Mouse (Mus musculus): Measurements from ENCODE around the gene Focad.
"Not testable (repeated sequence)": the region's sequence is repeated elsewhere in the genome, so short reads cannot be mapped to it uniquely, and the experiment has no call there.

The Focad gene

DNA sequence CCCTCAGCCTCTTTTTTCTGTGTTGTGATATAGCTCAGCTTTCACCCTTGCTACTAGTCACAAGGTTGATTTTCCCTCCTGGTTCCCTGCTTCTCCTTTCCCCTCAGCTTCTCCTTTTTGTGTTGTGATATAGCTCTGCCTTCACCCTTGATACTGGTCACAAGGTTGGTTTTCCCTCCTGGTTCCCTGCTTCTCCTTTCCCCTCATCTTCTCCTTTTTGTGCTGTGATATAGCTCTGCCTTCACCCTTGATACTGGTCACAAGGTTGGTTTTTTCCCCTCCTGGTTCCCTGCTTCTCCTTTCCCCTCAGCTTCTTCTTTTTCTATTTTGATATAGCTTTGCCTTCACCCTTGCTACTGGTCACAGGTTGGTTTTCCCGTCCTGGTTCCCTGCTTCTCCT, 295.6 kb downstream of the Focad start:
- DNase-seq (ENCODE audit: extremely low read depth, insufficient read length, low spot score), result no peak

DNA sequence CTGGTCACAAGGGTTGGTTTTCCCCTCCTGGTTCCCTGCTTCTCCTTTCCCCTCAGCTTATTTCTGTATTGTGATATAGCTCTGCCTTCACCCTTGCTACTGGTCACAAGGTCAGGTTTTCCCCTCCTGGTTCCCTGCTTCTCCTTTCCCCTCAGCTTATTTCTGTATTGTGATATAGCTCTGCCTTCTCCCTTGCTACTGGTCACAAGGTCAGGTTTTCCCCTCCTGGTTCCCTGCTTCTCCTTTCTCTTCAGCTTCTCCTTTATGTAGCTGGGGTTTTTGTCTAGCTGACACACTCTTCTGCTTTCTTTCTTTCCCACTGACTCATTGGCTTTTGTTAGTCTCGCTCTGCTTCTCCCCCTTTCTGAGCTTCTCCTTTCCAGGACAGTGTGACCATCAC, 296.2 kb downstream of the Focad start:
- not testable (repeated sequence) for DNase-seq (ENCODE audit: extremely low read depth, insufficient read length, low spot score)

DNA sequence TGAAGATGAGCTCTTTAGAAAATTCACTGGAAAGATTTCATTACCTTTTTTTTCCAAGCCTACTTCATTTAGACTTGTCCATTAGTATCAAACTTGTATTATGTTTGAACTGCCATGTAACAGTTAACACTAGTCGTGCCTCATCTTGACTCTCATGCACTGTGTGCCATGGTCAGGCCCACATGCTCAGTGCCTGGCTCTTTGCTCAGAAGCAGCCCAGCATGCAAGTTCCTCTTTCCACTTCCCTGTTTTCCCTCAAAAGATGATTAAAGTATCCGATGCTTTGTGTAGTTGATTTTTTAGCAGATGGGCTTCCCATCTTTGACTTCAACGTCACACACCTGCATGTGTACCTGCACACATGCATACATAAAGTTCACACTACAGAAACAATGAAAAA, 301.3 kb downstream of the Focad start:
- DNase-seq (ENCODE audit: extremely low read depth, insufficient read length, low spot score), result no peak

DNA sequence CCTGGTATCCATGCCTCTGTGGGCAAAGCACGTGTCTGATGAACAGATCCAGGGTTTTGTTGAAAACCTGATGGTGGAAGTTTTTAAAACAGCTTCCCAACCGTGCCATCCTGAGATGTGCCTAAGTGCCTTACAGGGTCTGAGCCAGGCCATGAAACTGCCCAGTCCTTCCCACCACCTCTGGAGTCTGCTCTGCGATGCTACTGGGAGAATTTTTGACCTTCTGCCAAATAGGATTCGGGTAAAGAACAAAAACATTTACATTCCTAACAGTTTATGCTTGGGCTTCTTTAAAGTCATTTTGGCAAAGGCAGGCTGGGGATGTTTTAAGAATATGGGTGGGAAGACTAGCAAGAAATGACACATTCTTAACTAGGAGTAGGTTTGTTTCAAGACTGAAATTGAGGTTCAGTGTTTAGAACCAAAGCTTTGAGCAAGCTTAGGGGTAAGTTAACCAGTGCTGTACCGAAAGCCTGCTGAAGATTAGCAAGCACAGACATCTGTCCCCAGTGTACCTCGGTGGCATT, 302.6 kb downstream of the Focad start:
- DNase-seq (ENCODE audit: extremely low read depth, insufficient read length, low spot score), result no peak

DNA sequence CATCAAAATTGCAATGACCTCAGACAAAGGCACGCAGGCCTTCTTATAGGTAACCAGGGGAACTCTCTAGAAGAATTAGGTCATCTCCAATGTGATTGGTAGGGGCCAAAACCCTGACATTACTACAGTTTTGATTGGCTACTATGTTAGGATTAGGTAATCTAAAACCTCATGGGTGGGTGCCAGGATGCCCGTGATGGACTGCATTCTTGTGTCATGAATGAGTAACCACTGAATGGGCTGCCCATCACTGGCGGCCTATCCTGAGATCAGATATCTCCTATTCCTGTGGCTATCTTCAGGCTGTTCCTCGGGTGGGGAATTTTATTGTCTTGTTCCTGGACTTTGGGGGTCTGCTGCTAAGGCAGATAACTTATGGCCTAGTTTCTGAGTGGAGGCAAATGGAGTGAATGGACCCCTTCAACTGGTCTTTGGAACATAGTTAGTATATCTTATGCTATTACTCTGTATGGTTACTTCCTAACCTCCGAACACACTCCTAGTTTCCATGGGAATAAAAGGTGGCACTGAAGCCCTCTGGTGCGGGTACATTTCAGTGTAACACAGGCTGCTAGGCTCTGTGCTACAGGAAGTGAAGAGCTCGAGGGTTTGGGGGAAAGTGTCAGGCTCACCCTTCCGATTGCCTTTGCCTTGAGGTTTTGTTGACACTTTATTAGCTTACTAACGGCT, 306.0 kb downstream of the Focad start:
- peak; percentile 62 for DNase-seq (ENCODE audit: extremely low read depth, insufficient read length, low spot score)

DNA sequence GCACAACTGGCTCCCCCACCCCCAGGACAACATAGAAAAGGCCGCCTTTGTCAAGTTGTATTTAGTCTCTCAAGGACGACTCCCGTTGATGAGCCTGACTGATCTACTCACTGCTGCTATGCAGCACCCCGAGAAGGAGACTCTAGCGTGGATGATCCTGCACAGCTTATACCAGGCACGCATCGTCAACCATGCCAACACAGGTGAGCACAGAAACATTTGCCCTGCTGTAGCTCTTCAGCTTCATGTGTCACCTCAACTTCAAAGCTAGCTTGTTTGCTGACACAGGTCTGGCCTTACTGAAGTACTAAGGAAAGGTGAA, 306.5 kb downstream of the Focad start:
- no peak for DNase-seq (ENCODE audit: extremely low read depth, insufficient read length, low spot score)

DNA sequence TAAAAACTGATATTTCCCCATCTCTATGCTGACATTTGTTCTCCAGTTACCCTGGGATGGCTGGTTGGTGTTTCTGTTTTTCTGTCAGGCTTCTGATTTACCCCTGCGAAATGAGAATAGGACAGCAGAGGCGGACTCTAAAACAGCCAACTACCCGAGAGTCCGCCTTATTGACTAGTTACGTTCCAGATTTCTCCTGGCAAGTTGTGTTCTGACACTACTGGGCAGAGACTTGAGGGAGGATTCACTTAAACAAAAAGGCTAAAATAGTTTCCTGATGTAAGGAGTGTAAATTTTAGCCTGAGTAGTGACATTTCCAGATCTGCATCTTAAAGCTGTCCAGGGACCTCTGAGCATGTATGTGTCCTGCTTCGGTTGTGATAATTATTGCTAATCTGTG, 308.5 kb downstream of the Focad start:
- no peak for DNase-seq (ENCODE audit: extremely low read depth, insufficient read length, low spot score)

DNA sequence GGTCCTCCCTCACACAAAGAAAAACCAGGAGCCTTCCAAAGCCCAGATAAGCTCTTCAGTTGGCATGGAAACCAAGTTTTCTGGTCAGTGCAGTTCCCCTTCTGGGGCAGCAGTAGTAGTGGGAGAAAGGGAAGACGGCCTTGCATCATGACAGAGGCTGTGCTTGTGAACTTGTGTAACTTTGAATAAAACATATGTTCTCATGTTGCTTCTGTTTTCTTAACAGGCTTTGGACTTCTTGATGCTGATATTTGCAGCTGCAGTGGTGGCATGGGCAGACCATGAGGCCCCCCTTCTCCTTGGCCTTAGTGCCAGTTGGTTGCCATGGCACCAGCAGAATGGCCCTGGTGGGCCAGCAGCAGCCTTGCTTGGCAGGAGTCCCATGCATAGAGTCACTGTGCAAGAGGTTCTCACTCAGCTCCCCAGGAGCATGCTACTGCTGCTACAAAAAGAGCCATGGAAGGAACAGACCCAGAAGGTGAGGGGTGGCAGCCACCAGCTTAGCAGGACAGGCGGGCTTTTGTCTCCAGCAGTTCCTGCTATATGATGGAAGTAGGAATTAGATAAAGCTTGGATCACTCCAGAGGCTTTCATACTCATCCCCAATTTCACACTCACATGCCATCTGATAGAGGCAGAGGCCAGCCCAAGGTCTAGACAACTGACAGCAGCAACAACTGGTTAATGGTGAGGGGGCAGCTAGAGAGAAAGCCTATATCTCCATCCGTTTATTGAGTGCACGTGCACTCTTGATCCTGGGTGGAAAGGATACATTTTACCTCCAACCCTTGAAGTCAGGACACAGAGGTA, 312.7 kb downstream of the Focad start:
- no peak for DNase-seq (ENCODE audit: extremely low read depth, insufficient read length, low spot score)

DNA sequence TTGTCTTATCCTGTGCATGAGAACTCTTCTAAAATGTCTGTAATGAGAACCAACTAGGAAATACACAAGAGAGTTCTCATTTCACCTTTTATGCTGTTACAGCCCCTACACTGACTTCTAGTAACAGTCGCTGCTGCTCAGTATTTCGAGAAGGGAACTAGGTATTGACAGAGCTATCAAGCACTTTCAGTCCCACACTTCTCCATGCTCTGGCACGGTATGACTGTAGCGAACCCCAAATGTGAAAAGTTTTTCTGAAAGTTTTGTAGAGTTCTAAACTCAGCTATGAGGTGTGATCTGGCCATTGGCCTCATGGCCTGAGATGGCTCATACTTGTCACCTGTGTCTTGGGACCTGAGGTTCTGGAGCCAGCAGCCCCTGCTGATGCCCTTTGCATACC, 314.9 kb downstream of the Focad start:
- no peak for DNase-seq (ENCODE audit: extremely low read depth, insufficient read length, low spot score)

DNA sequence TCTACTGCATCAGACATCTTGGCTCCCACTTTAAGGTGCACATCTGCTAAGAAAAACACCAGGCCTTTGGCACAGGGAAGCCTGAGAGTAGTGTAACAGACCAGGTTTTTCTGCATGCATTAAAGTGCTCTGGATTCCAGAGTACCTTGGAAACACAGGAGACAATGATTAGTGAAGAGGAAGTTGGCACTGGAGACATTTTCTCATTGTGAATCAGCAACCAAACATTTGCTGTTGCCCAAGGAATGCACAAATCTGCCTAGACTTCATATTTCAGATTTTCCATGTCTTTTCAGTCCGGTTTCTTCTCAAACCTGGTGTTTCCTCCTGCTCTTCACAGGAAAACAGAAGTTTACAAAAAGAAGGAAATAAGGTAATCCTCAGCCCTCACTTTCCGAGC, 317.9 kb downstream of the Focad start:
- DNase-seq (ENCODE audit: extremely low read depth, insufficient read length, low spot score), result peak; percentile 67

DNA sequence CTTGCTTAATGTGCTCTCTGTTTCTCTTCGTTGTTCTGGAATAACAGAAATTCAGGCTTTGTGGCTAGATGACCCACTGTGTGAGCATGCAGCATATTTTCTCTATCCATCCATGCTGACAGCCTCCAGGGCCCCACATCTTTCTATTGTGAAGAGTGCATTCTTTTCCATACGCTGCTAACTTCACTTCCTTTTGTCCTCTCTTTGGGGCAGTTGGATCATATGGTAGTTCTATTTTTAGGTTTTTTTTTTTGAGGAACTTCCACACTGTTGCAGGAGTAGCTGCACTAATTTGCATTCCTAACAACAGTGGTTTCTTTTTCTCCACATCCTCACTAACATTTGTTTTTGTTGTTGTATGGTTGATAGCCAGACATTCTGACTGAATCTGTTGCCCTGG, 320.6 kb downstream of the Focad start:
- DNase-seq (ENCODE audit: extremely low read depth, insufficient read length, low spot score), result no peak

DNA sequence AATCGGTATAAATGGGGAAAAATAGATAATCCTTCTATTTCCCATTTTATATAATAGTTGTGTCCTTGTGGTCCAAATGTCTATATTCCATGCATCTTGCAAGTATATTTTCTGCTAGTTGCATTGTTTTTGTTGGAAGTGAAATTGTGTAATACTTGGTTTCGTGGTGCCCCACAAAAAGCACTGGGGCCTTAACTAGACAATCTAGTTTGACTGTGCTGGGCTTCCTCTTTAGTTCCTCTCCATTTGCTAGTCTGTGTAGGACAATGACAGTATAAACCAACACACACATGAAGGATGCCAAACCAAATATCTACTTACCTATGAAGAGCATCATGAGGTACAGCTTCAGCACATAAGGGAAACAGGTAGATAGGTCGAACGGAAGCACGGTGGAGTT, 324.9 kb downstream of the Focad start:
- DNase-seq (ENCODE audit: extremely low read depth, insufficient read length, low spot score), result no peak

DNA sequence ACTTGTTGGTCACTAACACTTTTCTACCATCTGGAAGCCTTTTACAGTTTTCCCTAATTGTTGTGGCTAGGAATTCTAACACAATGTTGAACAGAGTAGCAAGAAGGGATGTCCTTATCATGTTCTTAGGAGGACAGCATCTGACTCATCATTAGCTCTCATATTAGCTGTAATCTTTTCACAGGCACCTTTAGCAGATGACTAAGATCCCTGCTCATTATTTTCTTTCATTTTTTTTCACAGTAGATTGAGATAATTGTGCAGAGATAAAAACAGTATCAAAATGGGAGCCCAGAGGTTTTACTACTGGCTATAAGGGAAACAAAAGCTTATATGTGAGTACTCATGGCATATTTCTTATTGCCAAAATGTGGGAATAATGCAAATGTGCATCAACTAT, 330.1 kb downstream of the Focad start:
- no peak for DNase-seq (ENCODE audit: extremely low read depth, insufficient read length, low spot score)

DNA sequence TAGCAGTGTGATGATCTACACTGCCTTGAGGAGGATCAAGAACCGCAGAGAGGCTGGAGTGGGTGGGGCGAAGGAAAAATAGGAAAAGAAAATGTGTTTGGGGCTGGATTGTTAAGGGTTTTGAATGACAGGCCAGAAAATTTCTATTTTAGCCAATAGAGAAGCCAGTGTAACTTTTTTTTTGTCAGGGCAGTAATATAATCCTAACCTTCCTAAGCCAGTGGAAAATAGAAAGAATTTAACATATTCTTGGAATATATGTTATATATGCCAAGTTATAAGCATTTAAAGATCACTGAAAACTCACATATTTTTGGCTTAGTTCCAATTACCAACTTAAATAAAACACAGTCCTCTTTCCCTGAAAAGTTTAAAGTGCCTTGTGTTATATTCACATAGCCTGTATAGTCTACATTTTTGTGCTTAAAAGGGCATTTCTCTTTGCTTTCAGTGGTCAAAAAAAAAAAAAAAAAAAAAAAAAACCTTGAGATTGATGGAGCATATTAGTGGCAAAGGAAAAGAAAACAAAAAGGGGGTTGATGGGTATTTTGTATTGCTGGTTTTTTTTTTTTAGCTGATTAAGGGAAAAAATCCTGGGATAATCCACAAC, 333.3 kb downstream of the Focad start:
- DNase-seq (ENCODE audit: extremely low read depth, insufficient read length, low spot score), result no peak

DNA sequence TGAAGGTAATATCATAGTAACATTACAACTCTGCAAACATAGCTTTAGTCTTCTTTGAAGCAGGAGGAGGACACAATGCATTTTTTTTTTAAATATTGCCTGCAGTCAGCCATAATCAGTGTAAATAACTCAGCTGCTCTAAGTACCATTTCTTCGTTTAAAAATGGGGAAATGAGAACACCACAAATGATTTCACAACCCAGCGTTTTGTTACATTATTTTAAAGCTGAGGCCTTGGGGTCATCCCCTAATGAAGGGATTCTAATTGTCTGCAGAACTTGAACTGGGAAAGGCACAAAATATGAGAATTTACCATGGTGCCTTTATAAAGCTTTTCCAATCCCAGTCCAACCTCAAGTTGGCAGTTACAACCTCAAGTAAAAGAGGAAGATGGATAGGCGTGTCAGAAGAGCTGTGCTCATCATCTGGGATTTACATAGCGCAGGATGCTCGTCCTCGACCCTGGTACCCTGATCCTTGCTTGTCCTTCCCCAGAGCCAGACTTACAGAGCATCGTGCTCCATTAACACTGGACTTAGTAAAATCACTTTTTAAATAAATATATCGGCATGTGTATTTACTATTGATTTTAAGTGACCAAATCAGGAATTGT, 338.1 kb downstream of the Focad start:
- no peak for DNase-seq (ENCODE audit: extremely low read depth, insufficient read length, low spot score)

DNA sequence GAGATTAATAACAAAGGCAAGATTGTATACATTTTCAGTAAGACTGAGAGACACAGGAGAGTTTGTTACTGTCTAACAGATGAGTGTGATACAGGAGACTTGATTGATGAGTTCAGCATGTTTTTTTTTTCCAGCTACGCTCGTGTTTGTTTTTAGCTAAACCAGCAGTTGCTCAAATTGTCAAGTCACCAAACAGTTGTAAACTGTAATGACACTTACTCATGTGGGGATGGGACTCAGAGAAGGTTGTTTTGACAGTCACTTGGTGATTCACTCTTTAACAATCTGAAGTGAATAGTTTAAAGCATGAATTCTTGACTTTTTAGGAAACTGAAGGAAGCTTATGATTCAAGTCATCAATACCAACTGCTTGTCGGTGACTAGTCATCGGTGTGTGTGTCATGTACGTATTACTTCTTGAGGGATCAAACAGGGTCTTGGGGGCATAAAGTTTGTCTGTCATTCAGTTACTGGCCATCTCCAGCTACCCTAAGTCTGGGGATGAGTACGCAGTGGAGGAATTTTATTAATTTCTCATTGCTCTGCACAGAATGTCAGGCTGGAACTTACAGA, 342.2 kb downstream of the Focad start:
- DNase-seq (ENCODE audit: extremely low read depth, insufficient read length, low spot score), result peak; percentile 23

DNA sequence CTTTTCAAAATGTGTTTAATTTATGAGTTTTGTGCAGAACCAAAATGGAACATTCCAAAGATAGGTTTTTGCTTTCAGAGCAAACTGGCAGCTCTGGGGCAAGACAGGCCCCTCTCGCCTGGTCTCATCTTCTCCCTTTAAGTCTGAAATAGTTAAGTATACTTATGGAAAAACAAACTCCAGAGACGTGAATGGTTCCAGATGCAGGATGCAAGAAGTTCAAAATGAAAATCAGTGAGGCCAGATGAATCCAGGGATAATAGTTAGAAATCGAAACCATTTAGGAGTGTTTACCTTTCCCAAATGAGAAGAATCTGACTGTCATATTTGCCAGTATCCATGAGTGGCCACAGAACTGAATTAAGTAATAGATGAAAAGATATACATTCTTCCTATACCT, 342.7 kb downstream of the Focad start:
- DNase-seq (ENCODE audit: extremely low read depth, insufficient read length, low spot score), result no peak

DNA sequence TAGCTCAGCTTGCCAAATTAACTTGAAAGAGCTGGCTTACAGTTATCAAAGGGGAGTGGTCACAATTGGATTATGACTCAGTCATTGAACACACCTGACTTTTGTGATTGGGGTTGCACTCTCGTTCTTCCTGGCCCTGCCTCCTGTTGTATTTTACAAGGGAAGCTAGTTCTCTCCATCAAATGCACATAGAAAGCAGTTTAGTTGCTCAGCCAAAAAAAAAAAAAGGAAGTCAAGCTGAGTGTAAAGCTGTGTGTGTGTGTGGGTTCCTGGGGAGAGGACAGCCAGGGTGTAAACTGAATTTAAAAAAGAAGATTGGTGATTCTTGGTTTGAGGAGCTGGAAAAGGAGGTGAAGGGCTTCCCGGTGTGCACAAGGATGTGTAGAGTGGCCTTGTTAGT, 343.5 kb downstream of the Focad start:
- DNase-seq (ENCODE audit: extremely low read depth, insufficient read length, low spot score), result no peak

DNA sequence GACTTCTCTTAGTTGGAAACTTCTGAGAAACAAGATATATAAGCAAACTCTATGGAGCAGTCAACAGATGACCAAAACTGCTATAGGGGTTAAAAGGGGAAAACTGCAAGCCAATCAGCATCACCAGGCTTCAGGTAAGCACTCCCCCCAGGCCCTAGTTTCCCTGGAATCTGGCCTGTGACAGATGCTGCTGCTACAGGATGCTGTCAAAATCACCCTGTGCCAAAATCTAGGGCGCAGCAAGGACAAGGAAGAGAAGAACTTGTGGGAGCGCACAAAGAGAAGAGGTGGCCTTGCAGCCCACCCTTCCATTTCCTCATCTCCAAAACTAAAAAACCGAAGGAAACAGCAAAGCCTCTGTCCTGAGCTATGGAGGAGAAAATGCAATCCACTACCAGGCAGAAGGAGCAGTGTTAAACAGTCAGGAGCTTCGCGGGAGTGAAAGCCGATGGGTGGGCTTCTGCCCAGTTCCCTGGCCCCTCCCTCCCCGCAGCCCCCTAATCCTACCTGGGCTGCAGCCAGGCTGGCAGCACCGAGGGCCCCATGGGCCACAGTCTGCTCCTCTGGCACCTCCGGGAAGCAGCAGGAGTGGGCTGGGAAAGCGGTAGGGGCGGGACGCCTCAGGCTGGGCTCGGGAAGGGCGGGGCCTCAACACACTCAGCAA, 344.0 kb downstream of the Focad start, which contains the start of gene Hacd4:
TSS of gene Hacd4 (minus strand) at position 603 of the 664 bp plus-strand sequence.
- DNase-seq (ENCODE audit: extremely low read depth, insufficient read length, low spot score), result peak; percentile 80

DNA sequence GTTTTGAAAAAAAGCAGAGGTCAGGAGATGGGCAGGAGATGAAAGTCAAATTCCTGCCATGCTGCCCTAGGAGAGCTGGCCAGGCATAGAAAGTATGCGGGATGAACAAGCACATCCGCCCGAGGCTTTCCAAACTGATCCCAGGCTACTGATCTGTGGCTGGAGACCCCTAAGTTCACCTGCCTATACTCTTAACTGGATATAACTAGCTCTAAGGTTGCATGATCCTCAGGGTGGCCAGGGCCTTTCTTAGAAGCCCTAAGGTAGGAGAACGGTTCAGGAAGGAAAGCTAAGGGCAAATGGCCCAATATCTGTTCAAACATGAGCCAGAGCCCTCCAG, 344.5 kb downstream of the Focad start:
- DNase-seq (ENCODE audit: extremely low read depth, insufficient read length, low spot score), result no peak
